Mouse (Mus musculus) kidney, postnatal 10 days (tissue): Measurements from ENCODE around the gene AU040320.

Source experiments
- DNase-seq: peaks from one replicate; pipeline ENCODE4 v3.0.0; 2021; ENCODE audit warnings: mixed read lengths

Gene AU040320

GRCm38 (mm10) chr4:126750863-126751555 lies 2.3 kb upstream of the AU040320 start:
- no peak for DNase-seq

DNA sequence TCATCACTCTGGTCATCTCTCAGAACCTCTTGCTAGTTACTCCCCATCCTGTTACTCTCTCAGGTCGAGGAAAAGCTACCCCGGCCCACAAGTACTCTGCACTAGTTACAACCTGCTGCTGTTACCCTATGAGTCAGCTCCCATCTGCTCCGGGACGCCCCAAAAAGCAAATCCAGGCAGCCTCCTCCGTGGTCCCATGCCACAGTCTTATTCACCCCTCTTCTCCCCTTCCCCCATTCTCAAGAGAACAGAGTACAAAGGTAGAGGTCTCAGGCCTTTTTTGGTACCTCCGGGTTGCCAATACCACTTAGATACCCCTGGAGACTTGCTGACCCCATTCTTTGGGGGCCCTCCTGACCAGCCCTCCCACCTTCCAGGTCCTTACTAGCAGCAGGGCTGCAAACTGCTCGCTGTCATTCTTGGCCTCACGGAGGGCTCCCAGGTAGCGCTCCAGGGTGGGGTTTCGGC lies 1.8 kb upstream of the AU040320 start:
- DNase-seq, result no peak

DNA sequence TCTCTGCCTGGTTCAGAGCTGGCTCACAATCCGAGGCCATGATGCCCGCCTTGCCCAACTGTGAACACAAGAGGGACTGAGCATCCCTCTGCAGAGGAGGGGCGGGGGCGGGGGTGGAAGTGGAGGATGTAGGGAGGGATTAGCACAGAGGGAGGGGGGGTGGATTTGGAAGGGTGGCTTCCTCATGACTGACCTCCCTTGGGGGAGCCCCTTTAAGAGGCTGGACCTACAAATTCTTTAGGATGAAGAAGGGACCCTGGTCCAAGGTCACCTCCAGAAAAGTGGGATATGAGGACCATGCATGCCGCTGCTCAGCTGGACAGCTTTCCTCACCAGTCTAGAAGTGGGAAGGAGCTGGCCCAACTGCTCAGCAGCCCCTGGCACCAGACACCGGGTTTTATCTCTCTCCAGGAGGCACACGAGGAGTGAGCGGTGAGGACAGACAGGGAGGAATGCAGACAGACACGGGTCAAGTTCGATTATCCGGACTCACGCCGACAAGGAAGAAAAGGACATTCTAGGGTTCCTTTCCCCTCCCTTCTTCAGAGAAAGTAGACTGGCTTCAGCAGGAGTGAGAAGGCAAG lies 1.2 kb upstream of the AU040320 start:
- no peak for DNase-seq

DNA sequence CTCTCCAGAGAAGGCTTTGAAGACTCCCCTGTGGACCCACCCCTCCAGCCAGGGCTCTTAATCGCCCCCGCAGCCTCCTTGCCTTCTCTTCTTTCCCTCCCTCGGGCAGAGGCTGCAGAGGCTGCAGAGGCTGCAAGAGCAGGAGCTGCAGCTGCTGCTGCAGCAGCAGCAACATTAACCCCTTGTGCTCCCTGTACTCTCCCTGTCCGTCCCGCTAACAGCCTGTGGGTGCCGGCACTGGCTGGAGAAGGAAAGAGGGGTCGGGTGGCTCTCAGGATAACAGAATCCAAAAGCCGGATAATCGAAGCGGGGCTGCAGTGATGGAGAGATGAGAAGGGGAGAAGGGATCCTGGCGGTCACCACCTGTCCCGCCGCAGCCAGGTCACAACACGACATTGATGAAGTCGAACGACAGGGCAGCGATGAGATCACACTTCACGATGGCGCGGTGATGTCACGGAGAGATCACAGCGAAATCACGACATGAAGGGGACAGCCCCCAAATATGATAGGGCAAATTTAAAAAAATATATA lies 669 bp upstream of the AU040320 start:
- DNase-seq, result peak; percentile 40

GRCm38 (mm10) chr4:126754231-126754611 lies 877 bp downstream of the AU040320 start:
- DNase-seq, result no peak

DNA sequence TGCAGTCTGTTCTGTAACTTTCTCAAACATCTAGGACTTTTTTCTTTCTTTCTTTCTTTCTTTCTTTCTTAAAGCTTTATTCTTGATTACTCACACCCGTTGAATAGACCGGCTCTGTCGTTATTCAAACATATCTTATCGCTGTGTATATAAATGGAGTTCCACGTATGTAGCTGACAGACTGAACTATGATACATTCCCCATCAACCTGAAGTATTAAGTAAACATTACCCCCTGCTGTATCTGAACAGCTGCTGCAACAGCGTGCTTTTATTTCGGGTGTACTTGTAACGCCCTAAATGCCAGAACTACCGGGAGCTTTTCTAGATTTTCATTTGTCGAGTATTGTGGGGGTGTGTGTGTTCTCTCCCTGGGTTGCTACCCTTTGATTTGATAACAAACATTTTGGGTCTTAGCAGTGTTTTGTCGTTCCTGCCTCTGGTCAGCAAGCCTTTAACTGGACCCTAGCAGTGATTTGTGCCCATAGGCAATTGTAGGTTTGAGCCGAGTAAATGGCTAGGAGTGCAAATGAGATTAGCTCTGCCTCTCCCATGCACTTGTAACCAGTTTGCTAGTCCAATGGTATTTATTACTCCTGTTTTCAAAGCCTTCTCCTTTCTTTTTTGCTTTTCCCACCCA lies 1.5 kb downstream of the AU040320 start:
- DNase-seq, result no peak

GRCm38 (mm10) chr4:126756766-126757165 lies 3.4 kb downstream of the AU040320 start:
- DNase-seq, result peak; percentile 62

DNA sequence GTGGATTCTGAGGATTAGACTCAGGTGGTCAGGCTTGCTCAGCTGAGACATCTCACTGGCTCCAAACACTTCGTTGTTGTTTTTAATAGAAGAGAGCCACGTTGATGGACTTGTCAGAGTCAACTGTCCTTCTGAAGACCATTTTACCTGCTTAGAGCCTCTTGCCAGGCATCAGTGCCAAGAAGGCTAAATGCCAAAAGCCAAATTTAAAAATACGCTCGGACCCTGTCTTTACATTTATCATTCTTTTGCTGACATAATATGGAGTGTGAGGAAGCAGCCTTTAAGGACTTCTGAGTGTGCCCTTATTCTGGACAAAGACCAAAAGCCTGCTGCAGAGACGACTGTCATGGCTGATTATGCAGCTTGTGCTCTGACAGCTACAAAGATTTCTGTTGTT lies 5.0 kb downstream of the AU040320 start:
- DNase-seq, result no peak

DNA sequence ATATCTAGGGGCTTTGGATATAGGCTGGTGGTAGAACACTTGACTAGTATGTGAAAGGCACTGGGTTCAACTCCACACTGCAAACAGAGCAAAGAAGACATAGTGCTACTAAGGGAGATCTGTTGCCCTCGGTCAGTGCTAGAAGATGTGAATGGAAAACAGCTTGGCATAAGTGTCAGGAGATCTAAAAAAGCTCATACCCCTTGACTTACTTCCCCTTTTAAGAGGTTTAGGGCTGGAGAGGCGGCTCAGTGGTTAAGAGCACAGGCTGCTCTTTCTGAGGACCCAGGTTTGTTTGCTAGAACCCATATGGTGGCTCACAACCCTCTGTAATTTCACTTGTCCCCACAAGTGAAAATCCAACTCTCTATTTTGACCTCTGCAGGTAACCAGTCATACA lies 6.1 kb downstream of the AU040320 start:
- DNase-seq, result no peak

DNA sequence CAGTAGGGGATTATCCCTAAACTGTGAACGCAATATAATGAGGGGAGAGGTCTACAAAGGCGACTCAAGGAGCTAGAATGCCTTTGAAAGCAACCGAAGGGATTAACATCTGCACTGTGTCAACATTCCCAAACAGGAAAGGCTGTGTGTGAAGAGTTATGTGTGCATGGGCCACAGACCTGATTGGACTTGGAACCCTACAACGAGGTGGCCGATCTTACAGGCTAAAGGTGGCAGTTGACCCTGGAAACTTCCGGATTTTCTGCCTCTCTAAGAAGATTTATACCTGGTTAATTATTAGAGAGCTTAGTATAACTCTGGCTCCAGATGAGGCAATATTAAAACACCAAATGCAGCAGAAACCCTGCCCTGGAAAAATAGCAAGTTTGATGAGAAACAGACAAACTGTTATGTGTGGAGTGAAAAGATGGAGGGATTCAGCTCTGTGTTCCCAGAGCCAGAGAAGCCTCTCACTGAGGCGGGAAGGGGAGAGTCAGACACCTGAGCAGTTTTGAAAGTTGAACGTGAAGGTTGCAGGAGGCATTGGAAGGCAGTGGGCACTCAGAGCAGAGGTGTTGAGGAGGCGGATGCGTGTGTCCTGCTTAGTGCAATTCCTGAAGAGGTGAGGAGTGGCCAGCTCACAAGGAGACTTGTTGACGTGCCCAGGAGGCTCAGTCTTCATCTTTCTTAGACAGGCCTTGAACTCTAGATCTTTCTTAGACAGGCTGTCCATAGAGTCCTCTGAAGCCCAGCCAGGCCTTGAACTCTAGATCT lies 9.4 kb downstream of the AU040320 start:
- DNase-seq, result peak; percentile 48

DNA sequence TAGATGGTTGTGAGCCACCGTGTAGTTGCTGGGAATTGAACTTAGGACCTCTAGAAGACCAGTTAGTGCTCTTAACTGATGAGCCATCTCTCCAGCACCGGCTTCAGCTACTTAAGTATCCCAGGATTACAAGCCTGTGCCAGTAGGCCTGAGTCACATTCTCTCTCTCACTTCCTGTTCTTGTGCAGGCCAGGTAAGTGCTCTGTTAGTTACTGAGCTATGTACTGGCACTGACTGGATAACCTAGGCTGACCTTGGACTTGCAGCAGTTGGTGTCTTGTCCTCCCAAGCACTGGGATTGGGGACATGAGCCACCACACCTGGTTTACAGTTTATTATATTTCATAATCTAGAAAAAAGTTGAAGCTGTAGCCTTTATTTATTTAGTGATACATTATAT lies 10.1 kb downstream of the AU040320 start:
- DNase-seq, result no peak

DNA sequence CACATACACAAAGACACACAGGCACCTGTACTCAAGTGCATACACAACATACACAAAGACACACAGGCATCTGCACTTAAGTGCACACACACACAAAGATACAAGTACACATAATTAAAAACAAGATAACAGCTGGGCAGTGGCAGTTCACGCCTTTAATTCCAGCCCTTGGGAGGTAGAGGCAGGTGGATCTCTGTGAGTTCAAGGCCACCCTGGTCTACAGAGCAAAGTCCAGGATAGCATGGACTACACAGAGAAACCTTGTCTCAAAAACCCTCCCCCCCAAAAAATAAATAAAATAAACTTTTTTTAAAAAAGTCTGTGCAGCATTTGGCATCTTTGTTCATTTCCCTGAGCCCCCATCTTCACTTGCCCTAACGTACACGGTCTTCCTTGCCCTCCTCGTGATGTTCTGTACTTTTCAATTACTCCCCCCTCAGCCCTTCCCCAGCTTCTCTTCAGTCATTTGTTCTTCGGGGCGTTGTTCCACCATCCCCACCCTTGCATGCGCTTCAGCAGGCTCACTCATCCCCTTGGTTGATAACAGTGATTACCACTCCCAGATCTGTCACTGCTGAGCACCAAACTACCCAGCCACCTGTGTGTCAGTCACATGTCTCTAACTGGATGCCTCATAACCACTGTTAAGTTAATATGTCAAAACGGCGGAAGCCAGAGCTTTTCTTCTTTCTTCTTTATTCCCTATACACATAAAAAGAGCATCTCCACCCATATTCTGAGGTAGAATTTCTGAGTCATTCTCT lies 16.6 kb downstream of the AU040320 start:
- DNase-seq, result no peak

DNA sequence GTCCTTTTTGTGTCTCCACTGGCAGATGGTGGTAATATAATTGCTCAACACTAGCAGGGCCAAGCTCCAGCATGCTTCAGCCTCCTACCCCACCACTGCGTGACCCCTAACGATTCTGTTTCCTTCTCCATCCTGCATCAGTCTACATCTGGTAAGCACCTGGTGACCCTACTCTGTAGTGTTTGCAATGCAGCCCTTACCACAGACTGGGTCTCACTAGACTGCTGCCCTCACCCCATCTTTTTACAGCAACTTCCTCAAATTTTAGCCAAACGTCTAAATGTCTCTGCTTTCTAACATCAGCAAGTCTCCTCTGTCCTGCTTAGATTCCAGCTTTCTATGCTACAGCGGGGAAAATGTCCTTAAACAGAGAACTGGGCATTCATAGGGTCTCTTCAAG lies 17.5 kb downstream of the AU040320 start:
- DNase-seq, result no peak

GRCm38 (mm10) chr4:126773871-126774270 lies 20.5 kb downstream of the AU040320 start:
- DNase-seq, result no peak

DNA sequence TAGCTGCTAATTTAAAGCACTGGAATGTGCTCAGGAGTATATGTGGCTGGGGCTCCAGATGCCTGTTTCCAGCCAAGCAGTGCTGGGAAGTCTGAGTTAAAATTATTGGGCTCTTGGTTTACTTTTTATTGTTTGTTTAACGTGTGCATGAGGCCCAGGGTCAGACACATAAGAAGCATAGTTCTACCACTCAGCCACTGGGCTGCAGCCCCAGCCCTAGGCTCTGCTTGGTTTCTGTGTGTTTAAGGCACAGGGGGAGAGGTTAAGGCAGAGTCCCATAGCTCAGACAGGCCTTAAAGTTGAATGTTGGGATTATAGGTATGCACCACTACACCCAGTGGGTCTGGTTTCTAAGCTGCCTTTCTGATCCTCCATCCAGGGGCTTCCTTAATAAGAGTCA lies 21.8 kb downstream of the AU040320 start:
- no peak for DNase-seq

GRCm38 (mm10) chr4:126779148-126779581 lies 25.8 kb downstream of the AU040320 start:
- no peak for DNase-seq

DNA sequence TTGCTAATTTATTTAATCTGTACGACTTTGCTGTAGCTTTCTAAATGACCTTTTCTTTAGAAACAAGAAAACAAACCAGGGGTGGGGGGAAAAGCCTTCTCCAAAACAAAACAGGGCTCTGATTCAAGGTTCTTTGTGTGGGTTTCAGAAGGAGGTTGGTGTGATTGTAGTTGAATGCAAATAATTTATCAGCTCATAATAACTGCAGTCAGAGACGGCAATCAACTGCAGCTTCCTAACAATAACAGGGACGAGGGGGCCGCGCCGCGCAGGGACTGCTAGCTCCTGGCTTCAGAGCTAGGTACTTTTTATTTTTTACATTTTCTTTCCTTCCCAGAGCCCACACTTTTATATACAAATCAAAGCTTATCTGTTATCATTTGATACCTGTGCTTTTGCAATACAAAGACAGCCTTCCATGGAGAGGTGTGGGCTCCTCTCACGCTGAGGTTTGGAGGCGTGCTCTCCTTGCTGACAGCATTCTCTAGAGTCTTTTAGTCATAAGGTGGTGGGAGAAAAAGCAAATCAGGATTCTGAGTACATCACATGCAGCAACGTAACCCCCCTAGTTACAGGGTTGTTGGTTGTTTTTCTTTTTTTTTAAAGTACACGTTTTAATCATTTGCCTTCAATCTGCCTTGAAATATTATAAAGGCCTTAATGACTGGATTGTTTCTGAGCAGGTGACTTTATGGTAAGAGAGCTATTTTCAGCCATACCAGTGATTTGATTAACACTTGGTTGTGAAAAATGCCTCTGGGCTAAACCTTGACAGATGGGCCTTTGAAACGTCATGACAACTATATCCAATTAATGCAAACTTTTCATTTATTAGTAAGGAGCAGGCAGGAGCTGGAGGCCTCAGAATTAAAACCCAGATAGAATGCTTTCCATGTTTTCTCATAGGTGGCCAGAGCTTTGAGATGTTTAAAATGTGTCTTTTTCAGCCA lies 26.8 kb downstream of the AU040320 start:
- no peak for DNase-seq

GRCm38 (mm10) chr4:126781871-126782270 lies 28.5 kb downstream of the AU040320 start:
- no peak for DNase-seq

- no peak for DNase-seq
Observed at GRCm38 (mm10) chr4:126782512-126782911, 29.2 kb downstream of the AU040320 start.

DNA sequence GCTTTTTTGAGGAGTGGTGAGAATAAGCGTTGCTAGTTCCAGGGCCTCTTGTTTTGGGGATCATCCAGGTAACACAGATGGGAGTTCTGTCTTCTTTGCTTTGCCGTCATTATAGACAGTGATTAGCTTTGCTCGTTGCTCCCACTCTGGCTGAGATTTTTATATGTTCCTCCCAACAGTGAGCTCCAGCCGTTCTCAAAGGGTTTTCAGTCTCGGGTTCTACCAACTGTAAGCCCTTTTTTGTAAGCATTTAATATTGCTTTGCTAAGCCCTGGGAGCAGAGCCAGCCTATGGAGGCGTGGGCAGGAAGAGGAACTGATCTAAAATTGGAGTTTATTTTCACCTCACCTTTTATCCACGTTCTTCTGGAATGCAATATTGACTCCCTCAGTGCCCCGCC lies 29.7 kb downstream of the AU040320 start:
- no peak for DNase-seq
